Mouse (Mus musculus) thymus, adult 2 months (tissue): ENCODE data around the gene E4f1.
"Not testable (repeated sequence)": the region's sequence is repeated elsewhere in the genome, so short reads cannot be mapped to it uniquely, and the experiment has no call there.

Experiments
- CTCF ChIP-seq: fragments of 200-500 bp; IDR thresholded peaks from 2 replicates; pipeline ENCODE4 v1.5.1; 2012; ENCODE audit warnings: mild to moderate bottlenecking, control low read depth, low read length, moderate library complexity, borderline replicate concordance; ENCODE audit not compliant: control insufficient read depth, poor library complexity, insufficient read depth; ENCODE audit errors: extremely low read depth
- POLR2A ChIP-seq: fragments of 200-500 bp; IDR thresholded peaks from 2 replicates; pipeline ENCODE4 v1.6.1; 2012; ENCODE audit warnings: mild to moderate bottlenecking, low read length, control low read depth, moderate library complexity; ENCODE audit not compliant: control insufficient read depth, poor library complexity, insufficient read depth; ENCODE audit errors: extremely low read depth

- not testable (repeated sequence) for TF ChIP-seq CTCF, POLR2A
Observed at GRCm38 (mm10) chr17:24425326-24425725, 44.8 kb downstream of the E4f1 start.
